Mouse (Mus musculus) heart, postnatal 0 days (tissue): ENCODE data around the gene Pigk. TPM values are rescaled to one million over a fixed set of nuclear protein-coding genes. Genes with fewer than 3 reads are reported as not detected.

ENCODE experiments used
- ATAC-seq: fragments of 200-750 bp; cut with Nextera tagmentation; 2 replicates; pipeline ENCODE4 v1.8.0; 2017; ENCODE audit warnings: low read depth, moderate number of reproducible peaks, moderate library complexity; ENCODE audit not compliant: insufficient read depth
- DNase-seq: peaks from one replicate; pipeline ENCODE4 v3.0.0-alpha.2; 2016; ENCODE audit warnings: low spot score
- H3K27ac ChIP-seq: fragments of 300-500 bp; sonication (generic); 2 replicates; pipeline ENCODE4 v1.5.1; 2014; ENCODE audit warnings: low read depth, mild to moderate bottlenecking
- H3K27me3 ChIP-seq: fragments of 300-500 bp; sonication (generic); 2 replicates; pipeline ENCODE4 v1.6.1; 2014; ENCODE audit warnings: low read length, mixed read lengths; ENCODE audit not compliant: control insufficient read depth, insufficient read depth
- H3K36me3 ChIP-seq: fragments of 300-500 bp; sonication (generic); replicated peaks from 2 replicates; pipeline ENCODE4 v1.6.1; 2014; ENCODE audit warnings: low read length, mixed read lengths; ENCODE audit not compliant: control insufficient read depth, insufficient read depth
- H3K4me1 ChIP-seq: fragments of 300-500 bp; sonication (generic); 2 replicates; pipeline ENCODE4 v1.6.1; 2014; ENCODE audit warnings: antibody characterized with exemption; ENCODE audit not compliant: control insufficient read depth, insufficient read depth
- H3K4me2 ChIP-seq: fragments of 300-500 bp; sonication (generic); 2 replicates; pipeline ENCODE4 v1.6.1; 2014; ENCODE audit warnings: low read depth, mild to moderate bottlenecking, low read length, moderate library complexity
- H3K4me3 ChIP-seq: fragments of 300-500 bp; sonication (generic); 2 replicates; pipeline ENCODE4 v1.5.1; 2014; ENCODE audit warnings: low read depth, low read length
- H3K9ac ChIP-seq: fragments of 300-500 bp; sonication (generic); replicated peaks from 2 replicates; pipeline ENCODE4 v1.6.1; 2014; ENCODE audit warnings: low read depth, low read length, mixed read lengths
- H3K9me3 ChIP-seq: fragments of 300-500 bp; sonication (generic); replicated peaks from 2 replicates; pipeline ENCODE4 v1.6.1; 2016; ENCODE audit warnings: low read length; ENCODE audit not compliant: control insufficient read depth
- CTCF ChIP-seq: IDR thresholded peaks from 2 replicates; pipeline ENCODE4 v1.5.1; 2016; ENCODE audit warnings: antibody characterized with exemption, control low read depth, low read depth
- EP300 ChIP-seq: IDR thresholded peaks from 2 replicates; pipeline ENCODE4 v1.6.1; 2016; ENCODE audit warnings: antibody characterized with exemption, low read depth
- WGBS: fragments of 180-500 bp; shearing (Covaris S2); extraction: QIAGEN DNeasy Blood & Tissue Kit; methylation state at CpG from one replicate; pipeline ENCODE4 v1.1.7; 2014; 5-methylcytosine and 5-hydroxymethylcytosine counted together
- polyA plus RNA-seq: library from polyadenylated mRNA; unstranded; fragments of >200 nt; fragmentation: Nextera tagmentation; extraction: Ambion mirVana; gene quantifications from 2 replicates; pipeline ENCODE4 v1.2.1, GENCODE M21; 2015
- total RNA-seq: library from RNA; depleted of rRNA; stranded (reverse); fragments of >200 nt; gene quantifications from 2 replicates; pipeline ENCODE4 v1.2.3, GENCODE M21; 2014; ENCODE audit warnings: low replicate concordance

Pigk gene
- total and polyA plus RNA-seq, 2 experiments from 2014 or later = 17.8 to 28.4 TPM

GRCm38 (mm10) chr3:152709936-152710335 lies 4.0 kb upstream of the Pigk start:
- H3K4me2 ChIP-seq = no peak overlapping the region
- DNase-seq (no peak), ATAC-seq (no peak)
- no peak overlapping the region for H3K4me3 ChIP-seq
- no peaks in the 10 kb centered on the region; the same call in 1 of the 2 replicates for H3K4me1 ChIP-seq
- no peaks in the 10 kb centered on the region for H3K9me3 ChIP-seq
- H3K9ac ChIP-seq = no peak overlapping the region
- TF ChIP-seq EP300 (no peak), CTCF (peak; percentile 11; the same call in 1 of the 2 replicates)
- no peaks in the 10 kb centered on the region for H3K36me3 ChIP-seq
- 73% methylated on average over 3 of the region's 3 CpGs for WGBS
- H3K27ac ChIP-seq = no peak overlapping the region
- H3K27me3 ChIP-seq = no peaks in the 10 kb centered on the region

- Histone ChIP-seq H3K27me3 (no peaks in the 10 kb centered on the region), H3K4me1 (no peaks in the 10 kb centered on the region; the same call in 1 of the 2 replicates), H3K36me3 (no peaks in the 10 kb centered on the region), H3K4me3 (no peak overlapping the region), H3K27ac (no peak overlapping the region), H3K9ac (no peak overlapping the region), H3K4me2 (no peak overlapping the region), H3K9me3 (no peaks in the 10 kb centered on the region)
- ATAC-seq (no peak), DNase-seq (no peak)
- no peak for TF ChIP-seq EP300
- TF ChIP-seq CTCF = no peak
- WGBS = 56% methylated on average over 4 of the region's 4 CpGs
Observed at GRCm38 (mm10) chr3:152712957-152713356, 943 bp upstream of the Pigk start.

DNA sequence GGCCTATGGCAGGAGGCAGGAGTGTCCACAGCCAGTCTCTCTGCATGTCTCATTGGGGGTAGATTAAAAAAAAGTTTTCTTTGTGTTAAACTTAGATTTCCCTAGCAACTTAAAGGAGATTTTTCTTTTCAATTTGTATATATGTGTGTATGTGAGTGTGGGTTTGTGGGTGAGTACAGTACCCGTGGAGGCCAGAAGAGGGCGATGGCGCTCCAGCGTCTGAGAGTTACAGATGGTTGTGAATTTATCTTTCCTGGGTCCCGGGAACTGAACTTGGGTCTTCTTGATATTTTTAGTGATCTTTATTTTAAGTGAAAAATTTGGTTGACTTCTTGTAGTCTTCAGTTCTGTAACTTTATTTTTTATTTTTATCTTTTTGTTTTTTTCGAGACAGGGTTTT lies 7.4 kb downstream of the Pigk start:
- Histone ChIP-seq H3K9me3 (no peaks in the 10 kb centered on the region), H3K4me3 (no peak overlapping the region), H3K4me1 (no peaks in the 10 kb centered on the region), H3K27ac (no peak overlapping the region), H3K36me3 (peaks cover 11% of the 10 kb centered on the region; the same call in 1 of the 2 replicates), H3K4me2 (no peak overlapping the region), H3K27me3 (no peaks in the 10 kb centered on the region), H3K9ac (no peak overlapping the region)
- 82% methylated on average over 6 of the region's 6 CpGs for WGBS
- TF ChIP-seq EP300 = no peak
- TF ChIP-seq CTCF = peak; percentile 11; the same call in 1 of the 2 replicates
- DNase-seq = no peak
- ATAC-seq = no peak

- Histone ChIP-seq H3K9me3 (no peaks in the 10 kb centered on the region), H3K4me3 (no peak overlapping the region), H3K4me2 (no peak overlapping the region), H3K4me1 (no peaks in the 10 kb centered on the region), H3K9ac (no peak overlapping the region), H3K27me3 (no peaks in the 10 kb centered on the region), H3K36me3 (peaks cover 11% of the 10 kb centered on the region; the same call in 1 of the 2 replicates), H3K27ac (no peak overlapping the region)
- TF ChIP-seq CTCF (peak; percentile 9; the same call in 1 of the 2 replicates), EP300 (no peak)
- DNase-seq (no peak), ATAC-seq (peak; percentile 51; the same call in 1 of the 2 replicates)
- 49% methylated on average over 3 of the region's 3 CpGs for WGBS
Observed at GRCm38 (mm10) chr3:152722836-152723235, 8.9 kb downstream of the Pigk start.

DNA sequence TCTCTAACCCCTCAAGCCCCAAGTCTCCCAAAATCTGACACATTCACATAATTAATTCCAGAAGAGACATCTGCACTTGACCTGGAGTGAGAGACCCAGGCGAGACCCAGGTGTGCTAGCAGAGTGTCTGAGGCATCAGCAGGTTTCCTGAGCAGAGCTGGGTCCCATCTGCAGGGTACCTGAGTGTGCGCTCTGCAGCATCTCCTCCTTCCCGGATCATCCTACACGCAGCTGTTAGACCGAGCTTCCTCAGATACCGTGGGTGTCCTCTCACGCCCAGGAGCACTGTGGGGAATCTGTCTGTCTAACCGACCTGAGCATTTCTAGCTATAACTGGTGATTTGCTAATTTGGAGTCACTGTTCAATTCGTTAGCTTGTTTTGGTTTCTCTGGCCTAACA lies 10.5 kb downstream of the Pigk start:
- 88% methylated on average over 9 of the region's 9 CpGs for WGBS
- no peak overlapping the region for H3K9ac ChIP-seq
- no peak overlapping the region for H3K4me3 ChIP-seq
- H3K4me2 ChIP-seq = no peak overlapping the region
- no peak for DNase-seq
- TF ChIP-seq EP300 (no peak), CTCF (no peak)
- H3K4me1 ChIP-seq = no peaks in the 10 kb centered on the region
- ATAC-seq = no peak
- no peaks in the 10 kb centered on the region for H3K27me3 ChIP-seq
- 0 out of 2 replicates have a peak, but pooled peaks cover 4% of the 10 kb centered on the region for H3K36me3 ChIP-seq
- H3K9me3 ChIP-seq = no peaks in the 10 kb centered on the region
- H3K27ac ChIP-seq = no peak overlapping the region

DNA sequence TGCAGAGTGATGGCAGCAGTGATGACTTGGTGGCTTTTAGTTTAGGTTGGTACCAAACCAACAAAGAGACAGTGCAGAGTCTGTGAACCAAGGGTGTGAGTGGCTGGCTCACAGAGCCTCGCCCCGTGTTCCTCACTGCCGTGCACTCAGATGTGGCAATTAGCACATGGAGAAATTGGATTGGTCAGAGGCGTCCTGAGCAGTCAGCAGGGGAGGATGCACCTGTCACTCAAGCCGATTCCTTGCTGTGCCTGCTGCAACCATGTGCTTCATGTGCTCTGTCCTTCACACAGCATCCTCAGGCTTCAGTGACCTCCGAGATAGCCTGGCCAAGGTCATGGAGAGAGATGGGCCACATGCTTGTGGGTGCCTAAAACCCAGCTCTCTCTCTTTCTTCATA lies 14.3 kb downstream of the Pigk start:
- H3K4me1 ChIP-seq = no peaks in the 10 kb centered on the region
- no peak for DNase-seq
- no peak overlapping the region for H3K4me2 ChIP-seq
- no peaks in the 10 kb centered on the region for H3K9me3 ChIP-seq
- TF ChIP-seq EP300 = no peak
- TF ChIP-seq CTCF = no peak
- H3K27me3 ChIP-seq = no peaks in the 10 kb centered on the region
- H3K36me3 ChIP-seq = no peaks in the 10 kb centered on the region
- no peak overlapping the region for H3K9ac ChIP-seq
- WGBS = 80% methylated on average over 6 of the region's 6 CpGs
- H3K4me3 ChIP-seq = no peak overlapping the region
- ATAC-seq = no peak
- no peak overlapping the region for H3K27ac ChIP-seq
